Mouse (Mus musculus) stomach, embryonic 16.5 days (tissue): ENCODE measurements around the gene Trio. TPM values are rescaled to one million over a fixed set of nuclear protein-coding genes. Genes with fewer than 3 reads are reported as not detected.

Experiments used
- ATAC-seq: fragments of 200-750 bp; cut with Nextera tagmentation; 2 replicates; pipeline ENCODE4 v1.8.0; 2017; ENCODE audit warnings: moderate number of reproducible peaks, moderate TSS enrichment; ENCODE audit not compliant: insufficient read depth, low FRiP score
- H3K27ac ChIP-seq: fragments of 300-500 bp; sonication (generic); 2 replicates; pipeline ENCODE4 v1.5.1; 2014; ENCODE audit warnings: low read length
- H3K27me3 ChIP-seq: fragments of 300-500 bp; sonication (generic); 2 replicates; pipeline ENCODE4 v1.6.1; 2014; ENCODE audit warnings: low read length, control low read depth, mixed read lengths; ENCODE audit not compliant: control insufficient read depth, insufficient read depth
- H3K36me3 ChIP-seq: fragments of 300-500 bp; sonication (generic); 2 replicates; pipeline ENCODE4 v1.6.1; 2014; ENCODE audit warnings: low read length; ENCODE audit not compliant: control insufficient read depth, insufficient read depth
- H3K4me1 ChIP-seq: fragments of 300-500 bp; sonication (generic); 2 replicates; pipeline ENCODE4 v1.6.1; 2014; ENCODE audit warnings: low read length, control low read depth, mixed read lengths; ENCODE audit not compliant: control insufficient read depth, insufficient read depth
- H3K4me2 ChIP-seq: fragments of 300-500 bp; sonication (generic); 2 replicates; pipeline ENCODE4 v1.6.1; 2014; ENCODE audit warnings: low read depth, low read length, mixed read lengths
- H3K4me3 ChIP-seq: fragments of 300-500 bp; sonication (generic); replicated peaks from 2 replicates; pipeline ENCODE4 v1.5.1; 2014; ENCODE audit warnings: mild to moderate bottlenecking, low read length
- H3K9ac ChIP-seq: fragments of 300-500 bp; sonication (generic); 2 replicates; pipeline ENCODE4 v1.6.1; 2014; ENCODE audit warnings: low read length
- H3K9me3 ChIP-seq: fragments of 300-500 bp; sonication (generic); replicated peaks from 2 replicates; pipeline ENCODE4 v1.6.1; 2016; ENCODE audit warnings: low read length, control low read depth; ENCODE audit not compliant: control insufficient read depth
- WGBS: fragments of 180-500 bp; shearing (Covaris S2); extraction: QIAGEN DNeasy Blood & Tissue Kit; methylation state at CpG from one replicate; pipeline ENCODE4 v1.1.7; 2014; 5-methylcytosine and 5-hydroxymethylcytosine counted together
- polyA plus RNA-seq: library from polyadenylated mRNA; unstranded; fragments of >200 nt; fragmentation: Nextera tagmentation; extraction: Ambion mirVana; gene quantifications from 2 replicates; pipeline ENCODE4 v1.2.1, GENCODE M21; 2015

Gene Trio
- polyA plus RNA-seq, 1 experiment from 2014 or later = 22.9 TPM

GRCm38 (mm10) chr15:27953570-27953969 is 72.1 kb downstream of the Trio start:
- Histone ChIP-seq H3K36me3 (no peaks in the 10 kb centered on the region), H3K9me3 (no peaks in the 10 kb centered on the region), H3K4me3 (no peak overlapping the region), H3K9ac (no peak overlapping the region), H3K27ac (no peak overlapping the region), H3K4me2 (no peak overlapping the region), H3K27me3 (no peaks in the 10 kb centered on the region), H3K4me1 (no peaks in the 10 kb centered on the region)
- 65% methylated on average over 3 of the region's 3 CpGs for WGBS
- ATAC-seq = no peak

GRCm38 (mm10) chr15:27951195-27951594 is 74.5 kb downstream of the Trio start:
- Histone ChIP-seq H3K27me3 (no peaks in the 10 kb centered on the region), H3K27ac (no peak overlapping the region), H3K9me3 (no peaks in the 10 kb centered on the region), H3K4me2 (no peak overlapping the region), H3K4me1 (no peaks in the 10 kb centered on the region), H3K36me3 (no peaks in the 10 kb centered on the region), H3K4me3 (no peak overlapping the region), H3K9ac (no peak overlapping the region)
- ATAC-seq = no peak
- WGBS = 85% methylated on average over 7 of the region's 7 CpGs

- no peaks in the 10 kb centered on the region for H3K27me3 ChIP-seq
These were observed 76.5 kb downstream of the Trio start for GRCm38 (mm10) chr15:27949196-27949595.

GRCm38 (mm10) chr15:27947880-27948279 is 77.8 kb downstream of the Trio start:
- peaks cover 12% of the 10 kb centered on the region; the same call in 1 of the 2 replicates for H3K4me1 ChIP-seq
- no peak overlapping the region for H3K9ac ChIP-seq
- no peaks in the 10 kb centered on the region for H3K9me3 ChIP-seq
- no peaks in the 10 kb centered on the region for H3K27me3 ChIP-seq
- no peaks in the 10 kb centered on the region for H3K36me3 ChIP-seq
- no peak overlapping the region for H3K4me2 ChIP-seq
- no peak for ATAC-seq
- H3K4me3 ChIP-seq = no peak overlapping the region
- no peak overlapping the region for H3K27ac ChIP-seq
- 93% methylated on average over 3 of the region's 3 CpGs for WGBS

More at GRCm38 (mm10) chr15:27949196-27949595, 76.5 kb downstream of the Trio start:
- Histone ChIP-seq H3K9me3 (no peaks in the 10 kb centered on the region), H3K4me3 (no peak overlapping the region), H3K4me2 (no peak overlapping the region), H3K9ac (no peak overlapping the region), H3K4me1 (peaks cover 3% of the 10 kb centered on the region; the same call in 1 of the 2 replicates), H3K36me3 (no peaks in the 10 kb centered on the region), H3K27ac (no peak overlapping the region)
- 84% methylated on average over 9 of the region's 9 CpGs for WGBS
- ATAC-seq = no peak

- Histone ChIP-seq H3K4me1 (peaks cover 29% of the 10 kb centered on the region), H3K27ac (no peak overlapping the region), H3K4me2 (no peak overlapping the region), H3K9me3 (no peaks in the 10 kb centered on the region), H3K4me3 (no peak overlapping the region), H3K9ac (no peak overlapping the region), H3K36me3 (no peaks in the 10 kb centered on the region), H3K27me3 (no peaks in the 10 kb centered on the region)
- ATAC-seq = no peak
- WGBS = 71% methylated on average over 9 of the region's 9 CpGs
These were observed 80.1 kb downstream of the Trio start for GRCm38 (mm10) chr15:27945570-27945969.

- H3K27me3 ChIP-seq = no peaks in the 10 kb centered on the region
- 91% methylated on average over 11 of the region's 11 CpGs for WGBS
- no peak for ATAC-seq
- no peaks in the 10 kb centered on the region for H3K36me3 ChIP-seq
- H3K9ac ChIP-seq = no peak overlapping the region
- H3K4me1 ChIP-seq = peaks cover 29% of the 10 kb centered on the region
- no peak overlapping the region for H3K4me2 ChIP-seq
- H3K4me3 ChIP-seq = no peak overlapping the region
- H3K27ac ChIP-seq = no peak overlapping the region
- H3K9me3 ChIP-seq = no peaks in the 10 kb centered on the region
These were observed 80.8 kb downstream of the Trio start for GRCm38 (mm10) chr15:27944898-27945297.

GRCm38 (mm10) chr15:27943486-27944195 is 82.0 kb downstream of the Trio start:
- Histone ChIP-seq H3K9ac (no peak overlapping the region), H3K9me3 (no peaks in the 10 kb centered on the region), H3K36me3 (no peaks in the 10 kb centered on the region), H3K4me2 (no peak overlapping the region), H3K4me3 (no peak overlapping the region), H3K27me3 (no peaks in the 10 kb centered on the region), H3K4me1 (peaks cover 32% of the 10 kb centered on the region), H3K27ac (peak overlapping the region; percentile 58)
- peak; percentile 57; the same call in 1 of the 2 replicates for ATAC-seq
- 52% methylated on average over 18 of the region's 18 CpGs for WGBS

- WGBS = 65% methylated on average over 11 of the region's 11 CpGs
- ATAC-seq = no peak
- no peak overlapping the region for H3K4me2 ChIP-seq
- H3K4me1 ChIP-seq = peaks cover 45% of the 10 kb centered on the region
- no peaks in the 10 kb centered on the region for H3K36me3 ChIP-seq
- H3K9me3 ChIP-seq = no peaks in the 10 kb centered on the region
- H3K9ac ChIP-seq = no peak overlapping the region
- no peak overlapping the region; the same call in 1 of the 2 replicates for H3K27ac ChIP-seq
- H3K4me3 ChIP-seq = no peak overlapping the region
- no peaks in the 10 kb centered on the region for H3K27me3 ChIP-seq
These were observed 83.3 kb downstream of the Trio start for GRCm38 (mm10) chr15:27942148-27942847.

- Histone ChIP-seq H3K4me2 (no peak overlapping the region), H3K9me3 (no peaks in the 10 kb centered on the region), H3K4me3 (no peak overlapping the region), H3K27me3 (no peaks in the 10 kb centered on the region), H3K9ac (no peak overlapping the region), H3K4me1 (peaks cover 53% of the 10 kb centered on the region), H3K27ac (no peak overlapping the region), H3K36me3 (no peaks in the 10 kb centered on the region)
- WGBS = 73% methylated on average over 8 of the region's 8 CpGs
- ATAC-seq = no peak
These were observed 84.2 kb downstream of the Trio start for GRCm38 (mm10) chr15:27941441-27941840.
